Mouse (Mus musculus) forebrain, embryonic 12.5 days (tissue): ENCODE data around the gene Vav3. TPM values are rescaled to one million over a fixed set of nuclear protein-coding genes. Genes with fewer than 3 reads are reported as not detected.

Source experiments
- ATAC-seq: fragments of 200-750 bp; cut with Nextera tagmentation; 2 replicates; pipeline ENCODE4 v1.8.0; 2017; ENCODE audit warnings: moderate TSS enrichment; ENCODE audit not compliant: low FRiP score
- H3K27ac ChIP-seq: fragments of 300-500 bp; sonication (generic); 2 replicates; pipeline ENCODE4 v1.5.1; 2016; ENCODE audit warnings: mild to moderate bottlenecking
- H3K27me3 ChIP-seq: fragments of 300-500 bp; sonication (generic); 2 replicates; pipeline ENCODE4 v1.6.1; 2016; ENCODE audit warnings: mild to moderate bottlenecking
- H3K36me3 ChIP-seq: fragments of 300-500 bp; sonication (generic); replicated peaks from 2 replicates; pipeline ENCODE4 v1.6.1; 2016; ENCODE audit warnings: mild to moderate bottlenecking
- H3K4me1 ChIP-seq: fragments of 300-500 bp; sonication (generic); 2 replicates; pipeline ENCODE4 v1.6.1; 2016
- H3K4me2 ChIP-seq: fragments of 300-500 bp; sonication (generic); 2 replicates; pipeline ENCODE4 v1.6.1; 2016; ENCODE audit warnings: mild to moderate bottlenecking, moderate library complexity
- H3K4me3 ChIP-seq: fragments of 300-500 bp; sonication (generic); replicated peaks from 2 replicates; pipeline ENCODE4 v1.5.1; 2016; ENCODE audit warnings: mild to moderate bottlenecking
- H3K9ac ChIP-seq: fragments of 300-500 bp; sonication (generic); 2 replicates; pipeline ENCODE4 v1.6.1; 2016; ENCODE audit warnings: mild to moderate bottlenecking
- H3K9me3 ChIP-seq: fragments of 300-500 bp; sonication (generic); 2 replicates; pipeline ENCODE4 v1.6.1; 2016
- WGBS: fragments of 180-500 bp; shearing (Covaris S2); methylation state at CpG from one replicate; pipeline ENCODE4 v1.1.7; 2016; 5-methylcytosine and 5-hydroxymethylcytosine counted together
- polyA plus RNA-seq: library from polyadenylated mRNA; unstranded; fragments of >200 nt; fragmentation: Nextera tagmentation; extraction: Ambion mirVana; gene quantifications from 2 replicates; pipeline ENCODE4 v1.2.1, GENCODE M21; 2016

Vav3 gene
- polyA plus RNA-seq, 1 experiment from 2014 or later: 10.9 TPM

- Histone ChIP-seq H3K27me3 (no peaks in the 10 kb centered on the region), H3K36me3 (no peaks in the 10 kb centered on the region), H3K27ac (no peak overlapping the region), H3K4me1 (no peaks in the 10 kb centered on the region), H3K4me3 (no peak overlapping the region), H3K9ac (no peak overlapping the region), H3K4me2 (no peak overlapping the region), H3K9me3 (no peaks in the 10 kb centered on the region)
- 25% methylated on average over 2 of the region's 2 CpGs for WGBS
- ATAC-seq: peak; percentile 20; the same call in 1 of the 2 replicates
Observed at GRCm38 (mm10) chr3:109690566-109690965, 350.1 kb downstream of the Vav3 start.

DNA sequence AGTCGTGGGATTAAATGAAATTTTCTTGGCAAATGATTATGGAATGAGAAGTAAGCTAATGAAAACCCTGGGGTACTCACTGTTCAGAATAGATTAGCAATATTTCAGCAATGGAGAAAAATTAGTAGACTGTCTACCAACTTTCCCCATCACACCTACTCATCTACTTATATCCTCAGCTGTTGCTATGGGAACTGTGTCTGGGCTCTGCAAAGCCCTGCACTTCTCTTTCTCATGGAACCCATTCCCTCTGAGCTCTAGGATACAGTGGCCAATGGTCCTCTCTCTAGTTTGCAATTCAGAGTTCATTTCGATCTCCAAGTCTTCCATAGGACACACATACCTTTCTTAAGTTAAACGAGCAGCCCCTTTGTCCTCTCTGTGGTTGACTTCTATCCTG lies 352.2 kb downstream of the Vav3 start:
- Histone ChIP-seq H3K9me3 (no peaks in the 10 kb centered on the region), H3K27ac (no peak overlapping the region), H3K9ac (no peak overlapping the region), H3K4me1 (no peaks in the 10 kb centered on the region), H3K27me3 (no peaks in the 10 kb centered on the region), H3K36me3 (no peaks in the 10 kb centered on the region), H3K4me2 (no peak overlapping the region), H3K4me3 (no peak overlapping the region)
- WGBS: 78% methylated on average over 3 of the region's 3 CpGs
- no peak for ATAC-seq

DNA sequence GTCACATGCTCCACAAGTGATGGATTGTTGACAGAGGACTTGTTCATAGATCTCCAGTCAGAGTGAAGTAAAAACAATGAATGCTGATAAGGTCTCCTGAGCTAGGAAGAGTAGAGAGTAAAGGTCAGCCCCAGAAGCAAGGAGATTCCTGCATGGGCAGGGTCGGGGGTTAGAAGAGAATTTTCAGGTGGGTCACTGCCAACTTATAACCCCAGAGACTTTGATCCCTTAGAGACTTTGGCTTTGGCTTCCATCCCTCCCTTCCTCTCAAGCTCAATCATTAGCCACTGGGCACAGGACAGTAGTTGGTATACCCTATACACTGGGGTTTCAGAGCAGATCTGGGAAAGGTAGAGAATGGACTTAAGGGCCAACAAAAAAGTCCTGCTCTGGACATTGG lies 360.8 kb downstream of the Vav3 start:
- Histone ChIP-seq H3K27ac (no peak overlapping the region), H3K9me3 (no peaks in the 10 kb centered on the region), H3K9ac (no peak overlapping the region), H3K4me3 (no peak overlapping the region), H3K27me3 (no peaks in the 10 kb centered on the region), H3K36me3 (no peaks in the 10 kb centered on the region), H3K4me1 (no peaks in the 10 kb centered on the region), H3K4me2 (no peak overlapping the region)
- ATAC-seq: no peak
- WGBS: 83% methylated on average over 1 of the region's 1 CpGs

DNA sequence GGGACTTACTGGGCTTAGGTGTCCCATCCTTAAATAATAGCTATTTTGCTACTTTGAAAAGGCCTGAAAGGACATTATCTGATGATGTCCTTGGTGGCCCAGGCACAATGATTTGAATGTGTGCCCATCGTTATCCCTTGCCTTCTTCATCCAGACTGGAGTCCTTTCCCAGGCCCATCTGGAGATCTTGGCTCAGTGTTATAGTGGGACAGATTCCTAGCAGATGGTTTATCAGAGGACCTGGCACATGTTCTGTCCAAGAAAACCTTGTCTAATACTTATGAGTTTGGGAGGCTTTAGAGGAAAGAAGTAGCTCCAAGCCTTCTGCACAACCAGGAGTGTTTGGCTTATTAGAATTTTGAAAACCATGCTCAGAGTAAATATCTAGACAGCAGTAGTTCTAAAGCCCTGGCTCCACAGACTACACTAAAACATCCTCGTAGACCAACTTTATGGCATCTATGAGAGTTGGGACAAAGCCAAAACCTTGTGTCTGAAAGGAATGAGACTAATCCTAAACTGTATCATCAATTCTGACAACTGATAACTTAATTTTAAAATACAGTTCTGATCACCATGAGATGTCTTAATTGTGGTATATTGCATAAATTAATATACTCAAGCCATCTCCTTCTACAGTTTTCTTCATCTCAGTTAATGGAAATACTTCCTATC lies 367.5 kb downstream of the Vav3 start:
- H3K27ac ChIP-seq: no peak overlapping the region
- H3K4me1 ChIP-seq: no peaks in the 10 kb centered on the region
- no peak overlapping the region for H3K9ac ChIP-seq
- no peak overlapping the region for H3K4me3 ChIP-seq
- no peaks in the 10 kb centered on the region for H3K27me3 ChIP-seq
- no peaks in the 10 kb centered on the region for H3K36me3 ChIP-seq
- H3K4me2 ChIP-seq: no peak overlapping the region
- H3K9me3 ChIP-seq: no peaks in the 10 kb centered on the region
- WGBS: 91% methylated on average over 2 of the region's 2 CpGs
- ATAC-seq: no peak

- ATAC-seq: no peak
- WGBS: 91% methylated on average over 7 of the region's 7 CpGs
- H3K36me3 ChIP-seq: no peaks in the 10 kb centered on the region
Observed at GRCm38 (mm10) chr3:109711751-109712150, 371.3 kb downstream of the Vav3 start.

DNA sequence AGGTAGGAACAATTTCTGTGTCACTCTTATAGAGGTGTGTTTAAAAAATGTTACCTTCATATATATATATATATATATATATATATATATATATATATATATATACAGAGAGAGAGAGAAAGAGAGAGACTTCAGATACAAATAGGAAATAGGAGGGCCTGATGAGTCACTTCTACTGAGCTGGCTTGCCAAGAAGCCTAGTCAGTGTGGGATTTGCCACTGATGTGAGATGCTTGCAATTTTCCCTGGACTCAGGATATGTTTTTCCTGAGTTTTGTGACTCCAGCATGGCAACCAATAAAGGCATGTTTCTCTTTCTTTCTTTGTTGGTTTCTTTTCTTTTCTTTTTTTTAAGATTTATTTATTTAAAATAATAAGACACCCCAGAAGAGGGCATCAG lies 374.0 kb downstream of the Vav3 start:
- no peak overlapping the region for H3K27ac ChIP-seq
- H3K9me3 ChIP-seq: no peaks in the 10 kb centered on the region
- H3K4me3 ChIP-seq: no peak overlapping the region

More at GRCm38 (mm10) chr3:109711751-109712150, 371.3 kb downstream of the Vav3 start:
- Histone ChIP-seq H3K9ac (no peak overlapping the region), H3K27ac (no peak overlapping the region), H3K4me2 (no peak overlapping the region), H3K9me3 (no peaks in the 10 kb centered on the region), H3K4me1 (no peaks in the 10 kb centered on the region), H3K4me3 (no peak overlapping the region), H3K27me3 (no peaks in the 10 kb centered on the region)

GRCm38 (mm10) chr3:109721753-109722152 lies 381.3 kb downstream of the Vav3 start:
- 92% methylated on average over 3 of the region's 3 CpGs for WGBS
- no peaks in the 10 kb centered on the region for H3K27me3 ChIP-seq
- no peaks in the 10 kb centered on the region for H3K36me3 ChIP-seq
- no peak for ATAC-seq
- no peak overlapping the region for H3K4me2 ChIP-seq
- no peaks in the 10 kb centered on the region for H3K9me3 ChIP-seq
- no peak overlapping the region for H3K27ac ChIP-seq
- no peak overlapping the region for H3K9ac ChIP-seq
- no peak overlapping the region for H3K4me3 ChIP-seq
- H3K4me1 ChIP-seq: no peaks in the 10 kb centered on the region

More for the DNA sequence above, 374.0 kb downstream of the Vav3 start:
- no peak overlapping the region for H3K4me2 ChIP-seq
- H3K36me3 ChIP-seq: no peaks in the 10 kb centered on the region
- ATAC-seq: no peak
- H3K27me3 ChIP-seq: no peaks in the 10 kb centered on the region
- no peak overlapping the region for H3K9ac ChIP-seq
- no peaks in the 10 kb centered on the region for H3K4me1 ChIP-seq

DNA sequence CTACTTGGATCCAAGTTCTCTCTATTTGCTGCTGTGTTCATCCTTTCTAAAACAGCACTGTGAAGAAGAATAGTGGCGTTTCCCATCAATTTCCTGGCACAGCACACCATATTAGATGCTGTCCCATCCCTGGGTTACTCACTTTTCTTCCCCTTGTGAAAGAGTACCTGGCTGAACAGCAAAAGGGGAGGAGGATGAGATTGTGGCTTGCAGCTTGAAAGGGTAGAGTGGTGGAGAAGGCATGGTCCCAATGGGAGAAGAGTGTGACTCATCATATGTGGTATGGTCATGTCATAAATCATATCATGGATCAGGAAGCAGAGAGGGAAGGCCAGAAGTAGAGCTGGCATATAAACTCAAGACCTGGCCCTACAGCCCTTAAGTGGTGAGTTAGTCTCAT lies 386.3 kb downstream of the Vav3 start:
- WGBS: 88% methylated on average over 1 of the region's 1 CpGs
- H3K4me3 ChIP-seq: no peak overlapping the region
- H3K4me1 ChIP-seq: peaks cover 9% of the 10 kb centered on the region
- H3K4me2 ChIP-seq: no peak overlapping the region
- H3K36me3 ChIP-seq: no peaks in the 10 kb centered on the region
- H3K9ac ChIP-seq: no peak overlapping the region
- H3K27ac ChIP-seq: no peak overlapping the region
- H3K9me3 ChIP-seq: no peaks in the 10 kb centered on the region
- no peaks in the 10 kb centered on the region for H3K27me3 ChIP-seq
- no peak for ATAC-seq

- Histone ChIP-seq H3K9me3 (no peaks in the 10 kb centered on the region), H3K9ac (no peak overlapping the region), H3K4me2 (no peak overlapping the region), H3K27me3 (0 out of 2 replicates have a peak, but pooled peaks cover 3% of the 10 kb centered on the region), H3K27ac (peak overlapping the region; percentile 72), H3K4me1 (peaks cover 24% of the 10 kb centered on the region), H3K36me3 (no peaks in the 10 kb centered on the region), H3K4me3 (no peak overlapping the region)
- ATAC-seq: peak; percentile 80; the same call in 1 of the 2 replicates
- WGBS: 32% methylated on average over 5 of the region's 5 CpGs
Observed at GRCm38 (mm10) chr3:109731592-109732230, 391.3 kb downstream of the Vav3 start.

GRCm38 (mm10) chr3:109732327-109733182 lies 392.1 kb downstream of the Vav3 start:
- H3K9ac ChIP-seq: no peak overlapping the region
- H3K4me2 ChIP-seq: no peak overlapping the region
- WGBS: 41% methylated on average over 10 of the region's 10 CpGs
- no peaks in the 10 kb centered on the region for H3K9me3 ChIP-seq
- no peaks in the 10 kb centered on the region for H3K36me3 ChIP-seq
- peaks cover 24% of the 10 kb centered on the region for H3K4me1 ChIP-seq
- 0 out of 2 replicates have a peak, but pooled peaks cover 3% of the 10 kb centered on the region for H3K27me3 ChIP-seq
- peak; percentile 90 for ATAC-seq
- peak overlapping the region; percentile 72 for H3K27ac ChIP-seq
- no peak overlapping the region for H3K4me3 ChIP-seq
